Mouse (Mus musculus) embryonic facial prominence, embryonic 15.5 days (tissue): ENCODE results near the gene Nrxn1. TPM values are rescaled to one million over a fixed set of nuclear protein-coding genes. Genes with fewer than 3 reads are reported as not detected.

Experiments used
- ATAC-seq: fragments of 200-750 bp; cut with Nextera tagmentation; 2 replicates; pipeline ENCODE4 v1.8.0; 2017; ENCODE audit warnings: low read depth, moderate TSS enrichment; ENCODE audit not compliant: insufficient number of reproducible peaks, low FRiP score, low TSS enrichment
- H3K27ac ChIP-seq: fragments of 300-500 bp; sonication (generic); replicated peaks from 2 replicates; pipeline ENCODE4 v1.5.1; 2015; ENCODE audit warnings: mild to moderate bottlenecking, inconsistent platforms
- H3K27me3 ChIP-seq: fragments of 300-500 bp; sonication (generic); 2 replicates; pipeline ENCODE4 v1.6.1; 2015; ENCODE audit warnings: inconsistent platforms
- H3K36me3 ChIP-seq: fragments of 300-500 bp; sonication (generic); 2 replicates; pipeline ENCODE4 v1.6.1; 2015; ENCODE audit warnings: mild to moderate bottlenecking, inconsistent platforms
- H3K4me1 ChIP-seq: fragments of 300-500 bp; sonication (generic); 2 replicates; pipeline ENCODE4 v1.6.1; 2015; ENCODE audit warnings: inconsistent platforms
- H3K4me2 ChIP-seq: fragments of 300-500 bp; sonication (generic); replicated peaks from 2 replicates; pipeline ENCODE4 v1.6.1; 2015; ENCODE audit warnings: mild to moderate bottlenecking, inconsistent platforms
- H3K4me3 ChIP-seq: fragments of 300-500 bp; sonication (generic); replicated peaks from 2 replicates; pipeline ENCODE4 v1.5.1; 2015; ENCODE audit warnings: mild to moderate bottlenecking, inconsistent platforms
- H3K9ac ChIP-seq: fragments of 300-500 bp; sonication (generic); 2 replicates; pipeline ENCODE4 v1.6.1; 2015; ENCODE audit warnings: inconsistent platforms
- H3K9me3 ChIP-seq: fragments of 300-500 bp; sonication (generic); replicated peaks from 2 replicates; pipeline ENCODE4 v1.6.1; 2016; ENCODE audit warnings: inconsistent platforms
- WGBS: fragments of 180-500 bp; shearing (Covaris S2); methylation state at CpG from one replicate; pipeline ENCODE4 v1.1.7; 2015; 5-methylcytosine and 5-hydroxymethylcytosine counted together
- polyA plus RNA-seq: library from polyadenylated mRNA; unstranded; fragments of >200 nt; fragmentation: Nextera tagmentation; extraction: Ambion mirVana; gene quantifications from 2 replicates; pipeline ENCODE4 v1.2.1, GENCODE M21; 2015

Gene Nrxn1
- polyA plus RNA-seq, 1 experiment from 2014 or later = 12.6 TPM

DNA sequence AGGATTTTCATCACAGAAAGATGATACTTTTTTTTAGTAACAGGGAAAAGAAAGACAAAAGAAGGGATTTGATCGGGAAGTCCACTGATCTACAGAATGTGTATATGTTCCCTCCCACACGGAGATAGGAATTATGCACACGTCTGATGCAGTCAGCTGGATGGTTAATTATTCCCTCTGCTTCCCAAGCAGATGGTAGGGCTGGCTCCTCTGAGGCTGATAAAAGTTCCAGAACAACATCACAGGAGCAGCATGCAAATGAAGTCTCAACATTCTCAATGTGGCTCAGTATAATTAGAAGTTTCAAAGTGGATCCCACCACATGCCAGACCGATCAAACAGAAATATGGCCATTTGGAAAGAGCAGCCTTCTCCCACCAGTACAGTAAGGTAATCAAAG, 388.1 kb downstream of the Nrxn1 start:
- H3K9ac ChIP-seq = no peak overlapping the region
- H3K9me3 ChIP-seq = no peaks in the 10 kb centered on the region
- no peaks in the 10 kb centered on the region for H3K4me1 ChIP-seq
- 63% methylated on average over 4 of the region's 4 CpGs for WGBS
- no peaks in the 10 kb centered on the region for H3K36me3 ChIP-seq
- H3K27ac ChIP-seq = no peak overlapping the region
- no peak overlapping the region for H3K4me3 ChIP-seq
- no peak for ATAC-seq
- no peaks in the 10 kb centered on the region for H3K27me3 ChIP-seq
- H3K4me2 ChIP-seq = no peak overlapping the region

GRCm38 (mm10) chr17:90702626-90703025, 390.2 kb downstream of the Nrxn1 start:
- 57% methylated on average over 1 of the region's 1 CpGs for WGBS
- Histone ChIP-seq H3K9ac (no peak overlapping the region), H3K36me3 (no peaks in the 10 kb centered on the region), H3K4me1 (no peaks in the 10 kb centered on the region), H3K27ac (no peak overlapping the region), H3K4me3 (no peak overlapping the region), H3K27me3 (no peaks in the 10 kb centered on the region), H3K4me2 (no peak overlapping the region), H3K9me3 (no peaks in the 10 kb centered on the region)
- peak; percentile 80; the same call in 1 of the 2 replicates for ATAC-seq

- no peaks in the 10 kb centered on the region for H3K36me3 ChIP-seq
- 0 out of 2 replicates have a peak, but pooled peaks cover 3% of the 10 kb centered on the region for H3K4me1 ChIP-seq
- no peak overlapping the region for H3K27ac ChIP-seq
- no peaks in the 10 kb centered on the region for H3K27me3 ChIP-seq
- no peaks in the 10 kb centered on the region for H3K9me3 ChIP-seq
- no peak for ATAC-seq
- no peak overlapping the region for H3K4me3 ChIP-seq
- no peak overlapping the region for H3K4me2 ChIP-seq
- no peak overlapping the region for H3K9ac ChIP-seq
- WGBS = 11% methylated on average over 6 of the region's 6 CpGs
Observed at GRCm38 (mm10) chr17:90696071-90696800, 396.6 kb downstream of the Nrxn1 start.

DNA sequence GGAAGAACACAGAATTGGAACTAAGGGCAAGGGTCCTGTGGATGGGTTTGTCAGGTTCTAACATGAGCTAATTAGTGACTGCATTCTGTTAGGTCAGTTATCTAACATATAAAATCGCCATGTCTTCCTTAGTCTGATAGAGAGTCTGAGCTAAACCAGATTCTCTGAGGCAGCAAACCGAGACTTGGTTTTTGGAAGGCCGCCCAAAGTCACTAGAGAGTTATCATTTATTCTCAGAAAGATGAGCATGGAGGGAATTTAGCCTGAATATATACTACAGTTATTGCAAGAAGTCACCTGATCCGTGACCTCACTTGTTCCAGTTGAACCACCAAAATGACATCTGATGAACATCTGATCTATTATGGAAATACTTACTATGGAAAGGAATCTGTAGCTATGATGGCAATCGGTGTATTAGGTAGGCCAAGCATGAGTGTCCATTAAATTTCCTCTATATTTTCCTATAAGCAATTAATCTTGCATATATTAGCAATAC, 397.7 kb downstream of the Nrxn1 start:
- no peaks in the 10 kb centered on the region for H3K27me3 ChIP-seq
- 85% methylated on average over 5 of the region's 5 CpGs for WGBS
- 0 out of 2 replicates have a peak, but pooled peaks cover 3% of the 10 kb centered on the region for H3K4me1 ChIP-seq
- ATAC-seq = no peak
- H3K9me3 ChIP-seq = no peaks in the 10 kb centered on the region
- H3K9ac ChIP-seq = no peak overlapping the region
- H3K27ac ChIP-seq = no peak overlapping the region
- H3K36me3 ChIP-seq = no peaks in the 10 kb centered on the region
- H3K4me3 ChIP-seq = no peak overlapping the region
- H3K4me2 ChIP-seq = no peak overlapping the region

- H3K27me3 ChIP-seq = no peaks in the 10 kb centered on the region
- no peak overlapping the region for H3K27ac ChIP-seq
- H3K4me3 ChIP-seq = no peak overlapping the region
- H3K4me1 ChIP-seq = no peaks in the 10 kb centered on the region
- no peak overlapping the region for H3K4me2 ChIP-seq
- no peaks in the 10 kb centered on the region for H3K9me3 ChIP-seq
- H3K36me3 ChIP-seq = no peaks in the 10 kb centered on the region
- H3K9ac ChIP-seq = no peak overlapping the region
- ATAC-seq = no peak
Observed at GRCm38 (mm10) chr17:90684172-90684571, 408.7 kb downstream of the Nrxn1 start.

- Histone ChIP-seq H3K9ac (no peak overlapping the region), H3K27ac (no peak overlapping the region), H3K9me3 (no peaks in the 10 kb centered on the region), H3K4me2 (no peak overlapping the region), H3K4me1 (no peaks in the 10 kb centered on the region), H3K4me3 (no peak overlapping the region), H3K36me3 (no peaks in the 10 kb centered on the region), H3K27me3 (no peaks in the 10 kb centered on the region)
- no peak for ATAC-seq
- 67% methylated on average over 1 of the region's 1 CpGs for WGBS
Observed at GRCm38 (mm10) chr17:90681019-90681418, 411.9 kb downstream of the Nrxn1 start.

GRCm38 (mm10) chr17:90676676-90677075, 416.2 kb downstream of the Nrxn1 start:
- H3K9ac ChIP-seq = no peak overlapping the region
- no peak overlapping the region for H3K27ac ChIP-seq
- no peaks in the 10 kb centered on the region for H3K27me3 ChIP-seq
- no peaks in the 10 kb centered on the region for H3K9me3 ChIP-seq
- no peaks in the 10 kb centered on the region for H3K4me1 ChIP-seq
- no peak overlapping the region for H3K4me3 ChIP-seq
- ATAC-seq = no peak
- WGBS = 33% methylated on average over 2 of the region's 2 CpGs
- H3K4me2 ChIP-seq = no peak overlapping the region
- no peaks in the 10 kb centered on the region for H3K36me3 ChIP-seq

DNA sequence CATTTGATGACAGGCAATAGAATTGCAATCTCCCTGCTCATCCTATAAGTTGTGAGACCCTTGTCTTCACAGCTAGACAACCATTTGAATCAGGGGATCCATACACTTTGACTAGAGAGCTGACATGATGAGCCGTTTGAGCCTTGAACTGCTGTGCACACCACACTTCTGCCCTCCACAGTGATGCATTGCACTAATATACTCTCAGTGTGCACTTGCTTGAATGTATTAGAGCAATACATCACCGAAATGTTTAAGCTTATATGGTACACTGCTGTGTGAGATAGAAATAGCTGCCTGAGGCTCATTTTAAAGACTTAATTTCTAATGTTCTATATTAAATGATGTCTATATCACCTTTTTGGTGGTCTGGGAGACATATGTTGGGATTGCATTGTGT, 430.6 kb downstream of the Nrxn1 start:
- Histone ChIP-seq H3K4me1 (no peaks in the 10 kb centered on the region), H3K9ac (no peak overlapping the region), H3K9me3 (no peaks in the 10 kb centered on the region), H3K4me2 (no peak overlapping the region), H3K36me3 (no peaks in the 10 kb centered on the region), H3K27me3 (no peaks in the 10 kb centered on the region), H3K27ac (no peak overlapping the region), H3K4me3 (no peak overlapping the region)
- no peak for ATAC-seq
- WGBS = 82% methylated on average over 2 of the region's 2 CpGs

- WGBS = 70% methylated on average over 1 of the region's 1 CpGs
- Histone ChIP-seq H3K9me3 (no peaks in the 10 kb centered on the region), H3K9ac (no peak overlapping the region), H3K27me3 (no peaks in the 10 kb centered on the region), H3K36me3 (no peaks in the 10 kb centered on the region), H3K27ac (no peak overlapping the region), H3K4me3 (no peak overlapping the region), H3K4me1 (no peaks in the 10 kb centered on the region), H3K4me2 (no peak overlapping the region)
- ATAC-seq = no peak
Observed at GRCm38 (mm10) chr17:90654506-90654905, 438.4 kb downstream of the Nrxn1 start.

DNA sequence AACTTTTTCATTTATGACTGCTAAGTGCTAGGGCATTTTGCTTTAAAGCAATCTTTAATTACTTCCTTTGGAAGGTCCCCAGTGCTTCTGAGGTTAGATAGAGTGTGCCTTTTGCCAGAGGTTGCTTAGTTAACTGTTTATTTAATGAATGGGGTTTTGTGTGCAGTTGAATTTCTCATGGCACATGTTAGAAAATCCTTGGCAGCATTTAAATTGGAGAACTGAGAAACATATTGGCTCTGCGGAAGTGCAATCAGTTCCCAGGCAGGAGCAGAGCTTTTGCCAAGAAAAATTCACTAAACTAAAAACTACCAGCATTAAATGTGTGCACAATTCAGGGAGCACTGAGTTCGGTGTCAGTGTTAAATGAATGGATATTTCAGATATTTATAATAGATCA, 439.5 kb downstream of the Nrxn1 start:
- no peaks in the 10 kb centered on the region for H3K36me3 ChIP-seq
- no peak for ATAC-seq
- no peak overlapping the region for H3K4me3 ChIP-seq
- H3K27ac ChIP-seq = no peak overlapping the region
- 47% methylated on average over 2 of the region's 2 CpGs for WGBS
- H3K4me2 ChIP-seq = no peak overlapping the region
- H3K9ac ChIP-seq = no peak overlapping the region
- no peaks in the 10 kb centered on the region for H3K9me3 ChIP-seq
- no peaks in the 10 kb centered on the region for H3K27me3 ChIP-seq
- H3K4me1 ChIP-seq = no peaks in the 10 kb centered on the region

- no peak for ATAC-seq
- H3K27ac ChIP-seq = no peak overlapping the region
- H3K4me3 ChIP-seq = no peak overlapping the region
- H3K9me3 ChIP-seq = no peaks in the 10 kb centered on the region
- no peaks in the 10 kb centered on the region for H3K27me3 ChIP-seq
- no peaks in the 10 kb centered on the region for H3K36me3 ChIP-seq
- no peak overlapping the region for H3K4me2 ChIP-seq
- WGBS = 81% methylated on average over 1 of the region's 1 CpGs
- H3K4me1 ChIP-seq = no peaks in the 10 kb centered on the region
- H3K9ac ChIP-seq = no peak overlapping the region
Observed at GRCm38 (mm10) chr17:90650279-90650678, 442.6 kb downstream of the Nrxn1 start.

DNA sequence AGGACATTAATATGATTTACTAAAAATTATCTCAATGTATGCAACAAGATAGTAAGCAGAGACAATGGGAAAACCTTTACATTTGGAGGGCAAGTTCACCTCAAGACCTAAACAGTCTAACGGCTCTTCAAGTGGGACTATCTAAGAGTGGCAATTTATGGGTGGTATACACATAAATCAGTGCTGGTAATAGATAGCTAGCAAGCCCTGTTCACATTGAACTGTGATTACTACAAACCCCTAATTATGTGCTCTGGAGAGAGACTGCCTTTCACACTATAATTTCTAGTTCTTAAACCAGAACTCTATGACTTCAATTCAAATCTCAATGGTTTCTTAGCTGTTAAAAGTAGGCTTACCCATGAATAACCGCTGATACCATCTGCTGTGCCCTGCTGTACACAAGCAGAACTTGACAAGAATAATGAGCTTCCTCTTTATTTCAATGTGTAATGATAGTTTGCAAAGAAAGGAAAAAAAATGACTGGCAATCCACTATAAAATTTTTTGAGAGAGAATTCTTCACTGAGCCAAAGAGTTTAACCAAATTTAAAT, 453.8 kb downstream of the Nrxn1 start:
- ATAC-seq = peak; percentile 57; the same call in 1 of the 2 replicates
- Histone ChIP-seq H3K4me1 (no peaks in the 10 kb centered on the region), H3K4me3 (no peak overlapping the region)

More for the DNA sequence above, 453.8 kb downstream of the Nrxn1 start:
- Histone ChIP-seq H3K36me3 (no peaks in the 10 kb centered on the region), H3K9me3 (no peaks in the 10 kb centered on the region), H3K27me3 (no peaks in the 10 kb centered on the region), H3K4me2 (no peak overlapping the region), H3K27ac (no peak overlapping the region), H3K9ac (no peak overlapping the region)
- WGBS = 59% methylated on average over 2 of the region's 2 CpGs
